9 mouse cellular contexts compared by ENCODE assay signal in genomic region chr10:50370611-50371010, GRCm38 (mm10).
DNase-seq lines count a peak whose midpoint lies in the region; ATAC-seq and TF ChIP-seq lines count a peak whose summit lies in the region.
"Had no signal": no experiment of that assay in that cellular context is flagged by ENCODE, and none has a peak within 500 bp of the region (broad histone marks: within the 10 kb centered on the region; RNA-seq: fewer than 3 reads in every experiment).

No protein-coding gene starts in this region.

- no peak overlapping the region for H3K4me3 ChIP-seq in E14TG2a.4 (replicated peaks; ENCODE audit: low read length)
- H3K4me3 ChIP-seq: stomach, embryonic 15.5 days had no signal

- no peaks in the 10 kb centered on the region for H3K27me3 ChIP-seq in E14TG2a.4 (ENCODE audit: insufficient read depth, low read length)
- H3K27me3 ChIP-seq: stomach, embryonic 15.5 days had no signal

- intact Hi-C loops in heart, postnatal 14 days (cut with DNase I): no loop called here

- DNase-seq in heart, postnatal 4 days: peak; percentile 5
- DNase-seq in heart, postnatal 14 days: no peak
- DNase-seq in cerebellum, postnatal 10 days: peak; percentile 60 to 67
- peak; percentile 8 to 33 for DNase-seq in layer of hippocampus, postnatal 10 days (ENCODE audit: low spot score in 2 of 2)
- no peak for DNase-seq in T-cell, adult 2 months (ENCODE audit: low spot score)
- no peak for DNase-seq in c-Kit-positive CD71-positive TER-119-positive erythroid progenitor cells, embryonic 14.5 days (ENCODE audit: low spot score)

- peak; percentile 40; the same call in 1 of the 2 replicates for TF ChIP-seq CTCF in E14TG2a.4 (conservative IDR thresholded peaks at IDR 0.05; ENCODE audit: low read length)

- no peak for ATAC-seq in megakaryocyte, adult 5-6 weeks (ENCODE audit: poor library complexity, severe bottlenecking)

- no peaks in the 10 kb centered on the region for H3K36me3 ChIP-seq in E14TG2a.4 (ENCODE audit: insufficient read depth, low read length)
- H3K36me3 ChIP-seq: stomach, embryonic 15.5 days had no signal

- no peaks in the 10 kb centered on the region for H3K9me3 ChIP-seq in E14TG2a.4 (ENCODE audit: low read length)
- H3K9me3 ChIP-seq: stomach, embryonic 15.5 days had no signal

- no peaks in the 10 kb centered on the region for H3K4me1 ChIP-seq in E14TG2a.4 (replicated peaks; ENCODE audit: low read depth, low read length)
- H3K4me1 ChIP-seq: stomach, embryonic 15.5 days had no signal

Comparison
In these comparisons a context has a peak if more than half of its experiments do, and no peak if none do; other contexts are left out.
1. DNase-seq: peak in heart, postnatal 4 days (single experiment), cerebellum, postnatal 10 days (2 of 2) and layer of hippocampus, postnatal 10 days (2 of 2); none in heart, postnatal 14 days (0 of 2), T-cell, adult 2 months (single experiment) and c-Kit-positive CD71-positive TER-119-positive erythroid progenitor cells, embryonic 14.5 days (single experiment).